Mouse (Mus musculus) G1E (cell line): ENCODE results near the gene Mfsd10. TPM values are rescaled to one million over a fixed set of nuclear protein-coding genes. Genes with fewer than 3 reads are reported as not detected.

Source experiments
- ATAC-seq: 2 replicates; pipeline ENCODE4 v1.8.0; 2016; ENCODE audit warnings: mild to moderate bottlenecking; ENCODE audit not compliant: insufficient number of reproducible peaks, poor library complexity, low FRiP score, severe bottlenecking; ENCODE audit errors: extremely low read depth
- DNase-seq: peaks from one replicate; pipeline ENCODE4 v3.0.0; 2012; ENCODE audit warnings: low spot score
- H3K27me3 ChIP-seq: 2 replicates; pipeline ENCODE4 v1.6.1; 2012; ENCODE audit warnings: mild to moderate bottlenecking, low read length, inconsistent platforms; ENCODE audit not compliant: insufficient read depth
- H3K36me3 ChIP-seq: replicated peaks from 2 replicates; pipeline ENCODE3; 2012; ENCODE audit warnings: mild to moderate bottlenecking, inconsistent platforms
- H3K4me1 ChIP-seq: 2 replicates; pipeline ENCODE4 v1.6.1; 2012; ENCODE audit warnings: low read depth, low read length, inconsistent platforms, mixed read lengths; ENCODE audit not compliant: insufficient read depth
- H3K4me3 ChIP-seq: 2 replicates; pipeline ENCODE4 v1.5.1; 2012; ENCODE audit warnings: low read depth, mild to moderate bottlenecking, inconsistent platforms, low read length, moderate library complexity, mixed read lengths
- H3K9me3 ChIP-seq: replicated peaks from 2 replicates; pipeline ENCODE4 v1.6.1; 2012; ENCODE audit warnings: inconsistent platforms
- CTCF ChIP-seq: IDR thresholded peaks from 2 replicates; pipeline ENCODE4 v1.5.1; 2012; ENCODE audit warnings: low read depth, low read length, inconsistent platforms, mixed read lengths
- GATA1 ChIP-seq: IDR thresholded peaks from 2 replicates; pipeline ENCODE4 v1.6.1; 2012; ENCODE audit warnings: borderline replicate concordance, low read length, inconsistent platforms, mixed read lengths
- GATA2 ChIP-seq: IDR thresholded peaks from 2 replicates; pipeline ENCODE4 v1.6.1; 2012; ENCODE audit warnings: low read depth, low read length, inconsistent platforms, borderline replicate concordance
- POLR2AphosphoS5 ChIP-seq: IDR thresholded peaks from 2 replicates; pipeline ENCODE4 v1.6.1; 2012; ENCODE audit warnings: low read depth, low read length, inconsistent platforms; ENCODE audit not compliant: insufficient replicate concordance
- TAL1 ChIP-seq: conservative IDR thresholded peaks from 2 replicates; pipeline ENCODE4 v1.6.1; 2012; ENCODE audit warnings: low read depth, low read length, inconsistent platforms, mixed read lengths
- polyA plus RNA-seq: library from polyadenylated mRNA; stranded (reverse); fragments of >175 nt; gene quantifications from 2 replicates; pipeline ENCODE4 v1.2.3, GENCODE M21; 2012
- total RNA-seq, 2 experiments: library from RNA; stranded (forward) in 1 of 2; stranded (reverse) in 1 of 2; fragments of 200-1000 nt in 1 of 2; fragments of >200 nt in 1 of 2; fragmentation: Nextera tagmentation in 1 of 2; gene quantifications; 2 replicates each; pipeline ENCODE4 v1.2.3; 2014 to 2017

Mfsd10 gene
- total RNA-seq (2014; fragmentation: Nextera tagmentation) = 49.6 and 50.8 TPM in 2 replicates
- 44.6 and 61.3 TPM in 2 replicates for total RNA-seq (2017)
- 192 and 260 TPM in 2 replicates for polyA plus RNA-seq

DNA sequence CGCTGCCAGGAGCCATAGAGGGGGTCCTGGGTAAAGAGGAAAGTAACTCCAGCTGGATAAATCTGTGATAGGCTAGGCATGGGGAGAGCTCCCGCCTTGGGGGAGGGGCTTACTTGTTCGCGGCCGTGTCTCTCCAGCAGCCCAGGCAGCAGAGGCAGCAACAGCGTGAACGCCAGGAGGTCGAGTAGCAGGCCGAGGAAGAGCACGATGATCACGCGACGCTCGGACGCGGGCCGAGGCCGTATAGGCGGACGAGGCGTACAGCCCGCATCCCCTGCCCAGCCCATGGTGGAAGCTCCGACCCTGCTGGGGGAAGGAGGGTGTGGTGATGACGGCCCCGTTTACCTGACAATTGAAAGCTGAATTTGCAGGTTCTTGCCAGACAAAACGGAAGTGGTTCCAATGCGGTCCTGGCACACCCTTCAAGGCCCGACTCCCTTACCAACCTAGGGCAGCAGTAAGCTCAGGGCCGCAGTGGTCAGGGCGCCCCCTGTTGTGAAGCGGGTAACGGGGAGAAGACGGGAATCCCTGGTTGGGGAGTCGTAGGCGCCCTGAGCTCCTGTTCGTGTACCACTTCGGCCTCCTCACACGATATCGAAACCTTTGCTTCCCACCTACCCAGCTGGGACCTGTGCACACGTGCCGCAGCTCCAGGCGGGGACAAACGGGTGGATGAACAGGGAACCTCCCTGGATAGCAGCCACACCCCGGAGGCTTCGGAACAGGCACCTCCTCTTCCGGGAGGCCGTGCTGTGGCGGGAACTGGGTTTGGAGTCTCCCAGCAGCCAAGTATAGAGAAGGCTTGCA lies at the start of gene Mfsd10:
Gene Mfsd10, minus strand, starts transcription at position 732 of the 807 bp plus-strand sequence.
- Histone ChIP-seq H3K4me3 (peak within 1 kb of the TSS; percentile 81), H3K9me3 (no peaks in the 10 kb centered on the region), H3K27me3 (no peaks in the 10 kb centered on the region), H3K4me1 (peaks cover 64% of the 10 kb centered on the region), H3K36me3 (peaks cover 90% of the 10 kb centered on the region)
- no peak for TF ChIP-seq GATA1
- no peak for TF ChIP-seq TAL1
- no peak for TF ChIP-seq CTCF
- no peak for TF ChIP-seq POLR2AphosphoS5
- no peak for TF ChIP-seq GATA2
- ATAC-seq (peak; percentile 76), DNase-seq (peak; percentile 92)

DNA sequence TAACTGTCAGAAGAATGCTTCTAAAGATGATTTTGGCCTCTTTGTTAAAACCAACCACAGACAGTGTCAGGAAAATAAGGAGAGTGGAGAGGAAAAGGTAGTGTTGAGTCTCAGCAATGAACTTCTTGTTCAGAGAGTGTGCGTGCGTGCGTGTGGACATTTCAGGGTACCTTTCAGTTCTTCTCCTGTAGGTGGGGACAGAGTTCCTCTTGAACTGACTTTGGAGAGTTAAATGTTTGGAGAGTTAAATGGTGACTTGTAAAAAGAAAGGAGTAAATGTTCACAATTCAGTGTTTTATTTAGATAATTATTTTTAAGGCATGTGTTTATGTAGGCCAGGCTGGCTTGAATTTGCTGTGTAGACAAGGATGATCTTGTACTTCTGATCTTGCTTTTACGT lies 33.3 kb upstream of the Mfsd10 start:
- DNase-seq (no peak), ATAC-seq (no peak)
- Histone ChIP-seq H3K4me1 (no peaks in the 10 kb centered on the region), H3K36me3 (peaks cover 3% of the 10 kb centered on the region), H3K27me3 (no peaks in the 10 kb centered on the region), H3K9me3 (no peaks in the 10 kb centered on the region), H3K4me3 (no peak overlapping the region)
- TF ChIP-seq GATA1 (no peak), CTCF (no peak), GATA2 (no peak), POLR2AphosphoS5 (no peak), TAL1 (no peak)

DNA sequence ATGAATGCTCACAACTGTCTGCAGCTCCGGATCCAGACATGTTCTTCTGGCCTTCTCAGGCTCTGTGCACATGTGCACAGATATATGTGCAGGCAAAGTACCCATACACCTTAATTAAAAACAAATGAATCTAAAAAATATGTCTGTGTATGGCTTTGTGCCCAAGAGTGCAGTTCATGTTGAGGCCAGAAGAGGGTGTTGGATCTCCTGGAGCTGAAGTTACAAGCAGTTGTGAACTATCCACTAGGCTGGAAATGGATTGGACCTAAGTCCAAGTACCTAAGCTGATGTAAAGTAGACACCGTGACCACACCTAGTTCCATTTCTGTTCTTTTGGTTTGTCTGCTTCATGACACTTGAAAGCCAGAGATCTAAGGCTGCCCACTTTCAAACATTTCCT lies 32.5 kb upstream of the Mfsd10 start:
- no peak for ATAC-seq

DNA sequence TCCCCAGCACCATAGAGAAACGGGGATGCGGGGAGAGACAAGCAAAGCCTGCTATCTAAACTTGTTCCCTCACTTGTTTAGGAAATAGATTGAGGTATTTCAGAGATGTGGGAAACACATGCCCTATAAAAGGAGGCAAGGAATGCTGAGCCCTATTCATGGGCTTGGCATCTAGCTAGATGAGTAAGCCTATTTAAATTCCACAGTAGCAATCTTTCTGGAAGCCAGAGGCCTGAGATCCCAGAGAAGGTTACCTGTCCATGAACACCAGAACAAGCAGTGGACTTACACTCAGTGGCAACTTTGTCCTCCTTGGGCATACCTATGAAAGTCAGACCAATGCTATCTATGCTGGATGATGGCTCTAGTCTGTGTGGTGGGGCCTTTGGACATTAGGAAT lies 26.2 kb upstream of the Mfsd10 start:
- Histone ChIP-seq H3K36me3 (peaks cover 5% of the 10 kb centered on the region), H3K4me3 (no peak overlapping the region), H3K4me1 (peaks cover 17% of the 10 kb centered on the region), H3K27me3 (no peaks in the 10 kb centered on the region), H3K9me3 (no peaks in the 10 kb centered on the region)
- no peak for ATAC-seq
- no peak for DNase-seq
- TF ChIP-seq CTCF = no peak
- no peak for TF ChIP-seq GATA1
- no peak for TF ChIP-seq GATA2
- no peak for TF ChIP-seq POLR2AphosphoS5
- no peak for TF ChIP-seq TAL1

More for the DNA sequence above, 32.5 kb upstream of the Mfsd10 start:
- H3K4me1 ChIP-seq = no peaks in the 10 kb centered on the region
- no peak for TF ChIP-seq POLR2AphosphoS5
- TF ChIP-seq TAL1 = no peak
- no peak for TF ChIP-seq GATA2
- TF ChIP-seq CTCF = peak; percentile 49; the same call in 1 of the 2 replicates
- no peak for TF ChIP-seq GATA1
- H3K27me3 ChIP-seq = no peaks in the 10 kb centered on the region
- no peak for DNase-seq
- peaks cover 7% of the 10 kb centered on the region for H3K36me3 ChIP-seq
- no peak overlapping the region for H3K4me3 ChIP-seq
- H3K9me3 ChIP-seq = no peaks in the 10 kb centered on the region

DNA sequence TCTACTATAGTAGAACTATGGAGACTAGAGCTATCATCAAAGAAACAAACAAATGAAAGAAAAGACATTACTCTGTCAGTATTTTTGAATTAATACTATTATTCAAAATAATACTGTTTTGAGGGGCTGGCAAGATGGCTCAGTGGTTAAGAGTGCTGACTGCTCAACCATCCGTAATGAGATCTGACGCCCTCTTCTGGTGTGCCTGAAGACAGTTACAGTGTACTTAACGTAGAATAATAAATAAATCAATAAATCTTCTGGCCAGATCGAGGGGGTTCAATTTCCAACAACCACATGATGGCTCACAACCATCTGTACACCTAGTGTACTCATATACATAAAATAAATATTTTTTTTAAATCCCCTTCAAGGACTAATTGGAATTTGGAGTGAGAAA lies 24.9 kb upstream of the Mfsd10 start:
- ATAC-seq = no peak
- TF ChIP-seq POLR2AphosphoS5 = no peak
- TF ChIP-seq GATA1 = no peak
- no peak for TF ChIP-seq TAL1
- TF ChIP-seq CTCF = no peak
- no peak for TF ChIP-seq GATA2
- H3K36me3 ChIP-seq = peaks cover 15% of the 10 kb centered on the region
- no peak for DNase-seq
- no peak overlapping the region for H3K4me3 ChIP-seq
- peaks cover 27% of the 10 kb centered on the region for H3K4me1 ChIP-seq
- no peaks in the 10 kb centered on the region for H3K9me3 ChIP-seq
- H3K27me3 ChIP-seq = no peaks in the 10 kb centered on the region

DNA sequence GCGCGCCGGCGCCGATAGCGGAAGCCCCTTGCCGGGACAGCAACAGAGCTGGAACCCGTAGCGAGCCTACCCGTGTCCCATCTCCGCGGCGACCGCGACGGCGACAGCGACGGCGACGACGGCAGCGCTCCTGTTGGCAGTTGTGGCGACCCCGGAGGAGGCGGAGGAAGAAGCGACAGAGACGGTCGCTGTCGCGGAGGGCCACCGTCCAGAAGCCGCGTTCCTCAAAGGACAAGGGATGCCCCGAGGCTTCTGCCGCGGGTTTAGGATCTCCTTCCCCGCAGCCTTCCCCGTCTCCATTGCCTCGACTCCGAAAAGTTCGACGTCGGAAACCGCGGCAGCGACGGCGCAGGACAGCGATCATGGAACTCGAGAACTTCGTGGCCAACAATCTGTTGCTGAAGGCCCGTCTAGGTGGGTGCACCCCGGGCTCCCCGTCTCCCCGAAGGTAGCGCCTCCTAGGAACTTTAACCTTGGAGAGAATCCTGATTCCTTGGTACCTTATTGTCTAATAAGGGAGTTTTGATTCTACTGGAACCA lies 23.6 kb upstream of the Mfsd10 start:
- DNase-seq (no peak), ATAC-seq (no peak)
- Histone ChIP-seq H3K9me3 (no peaks in the 10 kb centered on the region), H3K4me3 (peak overlapping the region; percentile 81), H3K4me1 (peaks cover 27% of the 10 kb centered on the region), H3K36me3 (peaks cover 26% of the 10 kb centered on the region), H3K27me3 (no peaks in the 10 kb centered on the region)
- no peak for TF ChIP-seq GATA1
- TF ChIP-seq GATA2 = no peak
- TF ChIP-seq TAL1 = no peak
- no peak for TF ChIP-seq POLR2AphosphoS5
- TF ChIP-seq CTCF = no peak; the same call in 1 of the 2 replicates
